Mouse (Mus musculus) frontal cortex, postnatal 14 days (tissue): ENCODE results near the gene Wdr5.
"Not testable (repeated sequence)": the region's sequence is repeated elsewhere in the genome, so short reads cannot be mapped to it uniquely, and the experiment has no call there.

Source experiments
- DNase-seq, 2 experiments: peaks; one replicate each; pipeline ENCODE4 v3.0.0; 2022; ENCODE audit warnings: low spot score in 2 of 2

Gene Wdr5

GRCm38 (mm10) chr2:27504113-27504885, 10.7 kb upstream of the Wdr5 start:
- no peak for DNase-seq

DNA sequence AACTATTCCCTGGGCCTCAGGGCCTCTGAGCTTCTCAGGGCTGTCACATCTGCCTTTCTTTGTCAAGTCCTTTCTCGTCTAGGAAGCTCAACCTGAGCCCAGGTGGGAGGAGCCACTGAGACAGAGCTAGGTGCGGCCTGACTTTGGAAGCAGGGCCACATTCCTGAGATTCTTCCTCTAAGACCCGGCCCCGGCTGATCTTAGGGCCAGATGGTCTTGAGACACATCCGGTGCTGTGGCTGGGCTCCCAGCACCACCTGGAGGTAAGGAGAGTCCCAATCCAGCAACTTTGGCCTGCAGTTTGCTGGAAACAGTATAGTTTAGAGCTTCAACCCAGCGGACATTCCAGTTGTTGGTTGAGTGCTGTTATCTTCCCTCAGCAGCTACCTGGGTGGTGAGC, 9.4 kb upstream of the Wdr5 start:
- DNase-seq: no peak

DNA sequence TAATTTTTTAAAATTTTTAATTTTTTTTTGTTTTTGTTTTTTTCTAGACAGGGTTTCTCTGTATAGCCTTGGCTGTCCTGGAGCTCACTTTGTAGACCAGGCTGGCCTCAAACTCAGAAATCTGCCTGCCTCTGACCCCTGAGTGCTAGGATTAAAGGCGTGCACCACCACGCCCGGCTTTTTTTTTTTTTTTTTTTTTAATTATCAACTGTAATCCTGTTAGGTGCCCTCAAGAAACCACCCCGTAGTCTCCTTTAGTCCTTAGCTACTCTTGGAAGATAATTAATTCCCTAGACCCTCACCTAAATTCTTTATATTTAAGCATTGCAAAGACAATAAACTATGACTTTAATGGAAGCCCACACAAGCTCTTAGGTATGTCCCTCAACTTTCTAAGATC, 8.3 kb upstream of the Wdr5 start:
- DNase-seq: not testable (repeated sequence)

GRCm38 (mm10) chr2:27507562-27507961, 7.4 kb upstream of the Wdr5 start, which contains the start of gene Brd3:
Brd3 (minus strand) TSS chr2:27507662.
- no peak for DNase-seq

- DNase-seq: no peak
Measured at GRCm38 (mm10) chr2:27510706-27511105, 4.3 kb upstream of the Wdr5 start.

DNA sequence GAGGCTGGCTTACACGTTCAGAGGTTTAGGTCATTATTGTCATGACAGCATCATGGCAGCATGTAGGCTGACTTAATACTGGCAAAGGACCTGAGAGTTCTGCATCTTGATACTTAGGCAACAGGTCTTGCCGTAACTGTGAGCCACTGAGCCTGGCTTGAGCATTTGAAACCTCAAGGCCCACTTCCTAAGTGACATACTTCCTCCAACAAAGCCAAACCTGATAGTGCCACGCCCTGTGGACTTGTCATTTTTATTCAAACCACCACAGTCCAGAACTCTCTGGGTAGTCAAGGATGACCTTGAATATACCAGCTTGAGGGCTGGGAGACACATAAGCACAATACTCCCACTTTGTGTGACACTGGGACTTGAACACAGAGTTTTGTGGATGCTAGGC, 2.0 kb upstream of the Wdr5 start:
- DNase-seq: no peak

DNA sequence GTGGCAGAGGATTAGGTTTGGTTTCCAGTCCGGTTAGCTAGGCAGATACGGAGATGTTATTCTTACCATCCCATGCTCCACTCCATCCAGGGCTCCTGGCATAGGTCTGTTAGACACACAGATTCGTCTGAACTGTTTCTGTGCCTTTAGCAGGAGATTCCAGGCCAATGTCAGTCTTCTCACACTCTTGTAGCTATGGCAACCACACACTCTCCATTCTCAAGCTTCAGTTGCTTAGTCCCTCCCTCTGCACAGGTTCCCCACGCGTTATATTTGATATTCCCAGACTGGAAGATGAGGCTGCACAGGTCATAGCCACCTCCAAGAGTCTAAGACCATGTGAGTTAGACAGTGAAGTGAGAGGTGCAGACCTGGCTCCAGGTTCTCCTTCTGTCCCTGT, 1.1 kb upstream of the Wdr5 start:
- DNase-seq: peak in 1 of 2 experiments; percentile 5

GRCm38 (mm10) chr2:27515341-27516166, 597 bp downstream of the Wdr5 start:
- DNase-seq: peak in 1 of 2 experiments; percentile 6

DNA sequence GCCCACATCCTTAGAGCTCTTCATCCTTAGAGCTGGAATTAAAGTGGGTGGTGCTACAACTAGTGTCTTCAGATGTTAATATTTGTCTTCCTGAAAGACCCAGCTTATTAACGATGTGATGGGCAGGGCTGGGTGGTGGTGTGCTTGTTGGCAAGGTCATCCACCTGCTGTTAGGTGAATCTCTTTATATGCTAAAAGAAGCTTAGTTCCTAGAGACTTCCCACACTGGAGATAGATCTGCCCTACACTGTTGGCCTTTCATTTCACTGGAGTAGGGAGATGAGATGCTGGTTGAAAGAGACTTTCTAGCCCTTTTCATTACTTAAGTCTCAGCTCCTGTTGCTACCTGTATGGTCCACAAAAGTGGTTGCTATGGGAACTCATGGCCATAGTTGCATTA, 1.3 kb downstream of the Wdr5 start:
- no peak for DNase-seq

GRCm38 (mm10) chr2:27518283-27518682, 3.3 kb downstream of the Wdr5 start:
- no peak for DNase-seq

- DNase-seq: not testable (repeated sequence)
Measured at GRCm38 (mm10) chr2:27538455-27539330, 23.7 kb downstream of the Wdr5 start.

DNA sequence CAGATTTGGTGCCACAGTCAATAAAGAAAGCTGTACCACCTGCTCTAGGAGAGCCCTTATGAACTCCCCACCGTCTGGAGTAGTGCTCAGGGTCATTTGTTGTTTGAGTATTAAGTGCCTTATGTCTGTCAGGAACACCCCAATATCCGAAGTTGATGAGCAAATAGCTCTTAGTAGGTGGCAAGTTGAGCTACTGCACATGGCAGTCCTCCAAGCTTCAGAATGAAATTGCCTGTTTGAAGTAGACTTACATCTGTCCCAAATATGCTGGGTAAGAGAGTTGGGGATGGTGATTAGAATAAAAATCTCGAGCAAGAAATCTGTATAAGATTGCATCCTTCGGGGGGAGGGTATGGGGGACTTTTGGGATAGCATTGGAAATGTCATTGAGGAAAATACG, 24.4 kb downstream of the Wdr5 start:
- no peak for DNase-seq

- peak; percentile 98 to 99 for DNase-seq
Measured at GRCm38 (mm10) chr2:27539772-27540514, 25.0 kb downstream of the Wdr5 start.

GRCm38 (mm10) chr2:27540515-27540836, 25.5 kb downstream of the Wdr5 start:
- DNase-seq: no peak

DNA sequence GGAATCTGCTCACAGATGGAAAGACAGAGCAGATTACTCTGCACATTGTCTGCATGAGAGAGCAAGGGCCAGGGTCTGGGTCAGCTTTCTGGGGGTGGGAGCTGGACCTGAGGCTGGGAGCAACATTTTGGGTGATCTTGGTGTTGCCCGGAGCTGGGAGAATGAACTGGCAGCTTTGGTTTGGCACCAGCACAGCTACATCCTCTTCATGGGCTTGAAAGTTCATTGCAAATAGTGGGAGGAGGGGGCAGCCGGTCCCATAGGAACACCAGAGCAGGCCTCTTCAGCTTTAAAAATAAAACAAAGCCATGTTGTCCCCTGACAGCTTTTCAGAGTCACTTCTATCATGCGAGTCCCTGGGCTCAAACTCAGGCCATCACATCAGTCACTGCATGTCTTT, 26.3 kb downstream of the Wdr5 start:
- no peak for DNase-seq

DNA sequence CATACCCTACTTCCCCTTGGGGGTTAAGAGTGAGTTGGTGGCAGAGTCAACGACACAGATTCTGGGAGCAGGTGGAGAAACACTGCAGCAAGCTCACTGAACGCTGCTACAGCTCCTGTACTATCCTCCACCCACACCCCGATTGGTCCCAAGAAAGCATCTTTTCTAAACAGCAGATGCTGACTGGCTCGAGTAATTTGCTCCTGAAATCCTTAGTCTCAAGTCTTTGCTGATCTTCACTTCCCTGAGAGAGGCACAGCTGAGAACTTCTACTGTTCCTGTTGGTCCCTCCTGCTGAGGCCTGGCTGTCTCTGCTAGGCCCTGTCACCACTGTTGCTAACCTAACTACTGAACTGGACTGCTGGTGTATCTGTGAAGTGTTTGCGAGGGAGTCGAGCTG, 29.7 kb downstream of the Wdr5 start:
- no peak for DNase-seq

DNA sequence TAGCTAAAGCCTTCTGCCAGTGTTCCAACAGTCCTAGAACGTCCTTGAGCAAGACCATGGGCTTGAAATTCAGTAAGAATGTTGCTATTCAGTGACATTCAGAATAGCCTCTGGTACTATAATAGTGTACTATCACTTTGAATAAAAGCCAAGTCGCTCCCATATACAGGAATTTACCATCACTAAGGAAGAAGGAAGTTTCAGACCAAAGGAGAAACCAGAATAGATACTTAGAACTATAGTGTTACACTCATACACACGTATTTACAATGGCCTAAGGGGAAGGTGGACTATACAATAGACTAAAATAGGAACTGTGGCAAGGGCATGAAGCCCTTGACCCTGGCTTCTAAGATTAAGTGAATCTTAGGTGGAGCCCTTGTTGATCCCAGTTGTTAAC, 30.6 kb downstream of the Wdr5 start:
- DNase-seq: not testable (repeated sequence)

DNA sequence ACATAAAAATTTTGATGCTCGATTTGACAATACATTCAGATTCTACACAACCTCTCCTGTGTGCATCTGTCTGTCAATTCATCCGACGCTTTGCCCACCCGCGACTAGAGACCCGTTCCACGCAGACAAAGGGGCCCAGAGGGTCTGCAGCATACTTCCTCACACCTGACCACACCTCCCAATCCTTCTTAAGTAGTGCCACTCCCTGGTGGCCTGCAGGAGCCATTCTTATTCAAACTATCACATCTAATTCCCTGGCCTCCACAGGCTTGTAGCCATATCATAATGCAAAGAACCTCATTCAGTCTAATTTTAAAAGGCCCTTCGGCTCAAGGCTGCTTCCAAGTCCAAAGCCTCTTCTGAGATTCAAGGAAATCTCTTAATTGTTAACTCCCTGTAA, 31.1 kb downstream of the Wdr5 start:
- DNase-seq: not testable (repeated sequence)

- DNase-seq: no peak
Measured at GRCm38 (mm10) chr2:27547326-27547725, 32.4 kb downstream of the Wdr5 start.

- no peak for DNase-seq
Measured at GRCm38 (mm10) chr2:27547986-27548385, 33.0 kb downstream of the Wdr5 start.

- DNase-seq: no peak
Measured at GRCm38 (mm10) chr2:27548664-27549369, 33.9 kb downstream of the Wdr5 start.
